Mouse (Mus musculus) left cerebral cortex, postnatal 14 days (tissue): ENCODE results near the gene Ogfod1. TPM values are rescaled to one million over a fixed set of nuclear protein-coding genes. Genes with fewer than 3 reads are reported as not detected.
"Not testable (repeated sequence)": the region's sequence is repeated elsewhere in the genome, so short reads cannot be mapped to it uniquely, and the experiment has no call there.

Experiments used
- DNase-seq, 2 experiments: peaks; one replicate each; pipeline ENCODE4 v3.0.0; 2021 to 2022; ENCODE audit warnings: low spot score in 2 of 2, mixed read lengths in 1 of 2
- intact Hi-C: fragments of 180-260 bp; cut with DNase I; formaldehyde crosslinking; loops from one replicate; pipeline ENCODE4 v1.15.1; 2025
- long read RNA-seq, 2 experiments: library from polyadenylated mRNA; stranded (forward); transcript quantifications; one replicate each; pipeline ENCODE4 v2.0.0; 2021
- total RNA-seq, 2 experiments: library from RNA; stranded (reverse); gene quantifications; 2 replicates each; pipeline ENCODE4 v1.2.3; 2021

The Ogfod1 gene
- 10 to 100 TPM; 61.8 to 62.8 TPM for total RNA-seq
- long read RNA-seq, experiment 1, full-length matches to known transcripts, result 10 of 26 reads
- long read RNA-seq, experiment 1, partial matches to known transcripts, result 6 of 26 reads
- long read RNA-seq, experiment 1, other reads (novel, unspliced or antisense), result 10 of 26 reads
- long read RNA-seq, experiment 2, full-length matches to known transcripts, result 7 of 25 reads
- long read RNA-seq, experiment 2, partial matches to known transcripts, result 11 of 25 reads
- long read RNA-seq, experiment 2, other reads (novel, unspliced or antisense), result 7 of 25 reads

DNA sequence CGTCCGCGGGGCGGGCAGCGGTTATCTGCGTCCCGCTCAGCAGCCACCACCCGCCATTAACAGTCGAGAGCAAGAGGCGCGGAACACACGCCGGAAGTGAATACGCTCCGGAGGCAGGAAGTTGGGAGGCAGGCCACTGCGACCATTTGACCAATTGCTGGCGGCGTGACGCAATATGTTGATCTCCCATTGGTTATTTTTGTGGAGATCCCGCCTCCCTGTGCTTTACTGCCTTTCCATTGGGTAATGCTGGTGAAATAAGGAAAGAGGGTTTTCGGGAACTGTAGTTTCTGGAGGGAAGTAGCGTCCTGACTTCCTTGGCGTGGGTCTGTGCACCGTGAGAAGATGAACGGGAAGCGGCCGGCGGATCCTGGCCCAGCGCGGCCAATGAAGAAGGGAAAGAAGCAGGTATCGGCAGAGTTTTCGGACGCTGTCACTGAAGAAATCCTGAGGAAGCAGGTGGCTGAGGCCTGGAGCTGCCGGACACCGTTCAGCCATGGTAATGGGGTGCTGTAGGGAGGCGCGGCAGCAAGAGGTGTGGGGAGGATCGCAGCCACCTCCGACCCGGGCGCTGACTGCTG, at the start of gene Ogfod1, which contains the start of gene Nudt21:
Gene Ogfod1, plus strand, starts transcription at position 255 of the 581 bp plus-strand sequence.
Gene Nudt21, minus strand, starts transcription at position 88 of the 581 bp plus-strand sequence.
- intact Hi-C loops, result no loop called here
- peak; percentile 98 to 99 for DNase-seq

DNA sequence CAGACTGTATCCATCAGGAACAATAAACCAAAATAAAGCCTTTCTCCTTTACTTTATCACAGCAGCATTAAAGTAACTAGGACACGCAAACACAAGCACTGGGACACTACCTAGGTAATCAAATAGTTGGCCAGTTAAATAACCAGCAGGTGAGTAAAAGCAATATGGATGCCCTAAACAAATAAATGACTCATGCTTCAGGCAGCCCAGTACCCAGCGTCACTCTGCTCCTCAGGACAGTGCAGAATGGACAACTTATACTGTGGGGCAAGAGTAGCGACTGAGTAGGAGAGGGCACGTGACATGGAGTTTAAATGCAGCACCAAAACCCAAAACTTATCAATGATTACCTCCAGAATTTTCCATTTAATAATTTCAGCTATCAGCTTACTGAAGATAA, 47.3 kb upstream of the Ogfod1 start:
- intact Hi-C loops, result no loop called here
- DNase-seq, result no peak

DNA sequence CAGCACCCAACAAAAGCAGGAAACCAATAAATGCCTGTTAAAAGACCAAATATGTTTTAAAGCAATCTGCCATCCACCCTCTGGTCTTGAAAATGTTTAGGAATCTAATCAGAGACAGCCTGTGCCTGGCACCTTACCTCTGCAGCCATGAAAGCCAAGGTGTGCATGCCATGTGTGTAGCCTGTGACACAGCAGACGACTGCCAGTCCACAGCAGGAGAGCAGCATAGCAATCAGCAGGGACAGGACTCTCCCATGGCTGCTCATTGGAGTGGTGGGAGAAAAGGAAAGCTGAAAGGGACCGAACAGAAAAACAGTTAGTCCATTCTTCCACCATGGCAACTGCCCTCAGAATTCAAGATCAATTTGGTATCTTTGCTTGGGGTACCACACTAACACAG, 38.0 kb upstream of the Ogfod1 start:
- intact Hi-C loops, result no loop called here
- DNase-seq, result no peak

DNA sequence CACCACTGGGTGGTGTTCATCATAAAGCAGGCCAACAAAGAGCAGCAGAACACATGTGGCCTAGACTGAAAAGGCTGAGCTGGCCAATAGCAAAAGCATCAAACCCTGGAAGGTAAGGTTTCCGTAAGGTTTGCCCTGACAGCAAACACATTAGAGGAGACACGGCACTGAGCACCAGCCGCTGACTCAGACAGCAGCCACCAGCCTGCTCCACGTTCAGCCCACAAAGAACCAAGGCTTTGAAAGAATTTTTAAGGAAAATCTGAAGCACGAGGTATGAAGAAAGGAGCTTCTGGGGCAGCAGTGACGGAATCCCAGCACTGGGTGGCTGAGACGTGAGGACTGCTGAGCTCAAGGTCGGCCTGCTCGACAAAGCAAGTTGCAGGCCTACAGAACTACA, 32.9 kb upstream of the Ogfod1 start:
- no peak for DNase-seq
- intact Hi-C loops, result no loop called here

DNA sequence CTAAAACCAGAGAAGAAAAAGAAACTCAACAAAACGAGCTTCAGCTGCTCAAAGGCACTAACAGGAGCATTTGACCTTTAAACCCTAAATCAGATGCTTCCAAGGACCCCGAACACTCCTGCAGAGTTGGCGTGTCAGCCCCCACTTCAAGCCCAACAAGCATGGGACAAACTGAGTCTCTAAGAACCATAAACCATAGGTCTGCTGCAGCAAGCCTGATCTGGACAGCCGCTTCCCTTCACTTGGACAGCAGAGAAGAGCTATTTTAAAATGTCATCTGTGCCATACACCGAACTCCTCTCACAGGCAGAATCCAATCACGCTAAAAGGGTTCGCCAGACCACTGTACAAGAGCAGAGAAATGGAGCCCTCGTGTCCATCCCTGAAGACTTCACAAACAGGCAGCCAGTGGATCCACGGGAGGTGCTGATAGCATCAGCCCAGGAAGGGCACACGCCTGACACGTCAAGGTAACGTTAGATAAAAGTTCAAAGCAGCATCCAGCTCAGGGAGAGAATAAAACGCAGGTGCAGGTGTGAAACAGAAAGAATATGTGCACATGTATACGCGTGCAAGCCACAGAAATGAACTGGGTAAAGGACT, 27.7 kb upstream of the Ogfod1 start:
- intact Hi-C loops, result no loop called here
- DNase-seq, result no peak

DNA sequence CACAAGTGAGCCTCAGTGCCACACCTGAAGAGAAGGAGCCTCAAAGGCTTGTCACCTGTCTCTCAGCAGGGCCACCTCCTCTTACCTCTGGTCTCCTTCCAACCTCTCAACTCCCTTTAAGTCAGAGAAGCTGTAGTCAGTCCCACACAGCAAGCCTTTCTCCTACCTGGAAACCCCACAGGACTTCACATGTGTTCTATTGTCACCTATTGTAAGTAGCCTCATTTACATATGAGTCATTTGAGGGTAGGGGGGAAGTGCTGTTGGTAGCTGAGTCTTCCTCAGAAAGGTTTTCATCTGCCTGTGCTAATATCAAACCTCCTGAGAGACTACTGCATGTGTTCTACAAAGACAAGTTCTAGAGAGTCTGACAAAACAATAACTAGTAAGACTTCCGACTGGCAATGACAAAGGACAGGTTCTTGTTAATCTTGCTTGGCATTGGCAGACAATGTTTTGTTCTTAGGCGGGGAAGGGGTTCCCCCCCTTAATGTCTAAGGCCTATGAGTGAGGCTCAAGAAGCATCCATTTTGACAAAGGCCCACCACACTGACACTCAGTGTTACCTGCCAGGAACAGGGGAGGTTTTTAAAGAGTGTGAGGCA, 26.8 kb upstream of the Ogfod1 start:
- intact Hi-C loops, result no loop called here
- DNase-seq, result no peak

DNA sequence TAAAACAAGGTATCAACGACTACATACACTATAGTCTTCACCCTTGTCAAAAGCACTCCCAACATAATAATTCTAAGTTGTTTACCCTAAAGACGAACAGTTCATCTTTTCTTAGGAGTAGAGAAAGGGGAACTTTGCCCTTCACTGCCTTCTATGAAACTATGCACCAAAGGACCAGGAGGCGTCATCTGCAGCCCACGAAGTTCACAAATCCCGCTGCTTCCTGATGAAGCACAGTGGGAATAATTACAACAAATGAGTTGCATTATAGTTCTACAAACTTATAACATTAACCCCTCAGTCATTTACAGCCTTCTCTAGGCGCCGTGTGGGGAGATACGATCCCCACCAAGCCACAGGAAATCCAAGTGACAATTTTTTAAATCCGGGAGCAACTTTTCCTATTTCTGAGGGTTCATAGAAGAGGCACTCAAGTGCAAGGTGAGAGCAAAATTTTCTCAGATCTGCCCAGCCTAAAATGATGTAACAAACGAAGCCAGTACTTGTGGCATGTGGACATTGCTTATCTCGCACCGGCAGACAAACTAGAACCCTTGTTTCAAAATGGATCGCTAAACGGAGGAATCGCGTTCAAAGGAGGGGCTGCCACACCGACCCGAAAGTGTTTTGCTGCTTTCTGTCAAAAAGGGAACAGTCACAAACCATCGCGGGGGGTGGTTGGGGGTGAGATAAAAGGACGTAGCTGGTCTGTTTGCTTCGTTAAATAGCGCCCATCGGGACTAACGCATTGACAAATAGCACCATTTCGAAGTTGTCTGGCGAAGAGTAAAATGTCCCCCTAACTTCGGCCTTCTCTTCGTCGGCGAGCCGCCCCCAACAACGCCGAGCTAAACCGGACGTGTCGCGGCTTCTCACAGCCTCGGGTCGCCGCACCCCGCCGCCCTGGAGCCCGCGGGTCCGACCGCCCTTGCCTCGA, 25.7 kb upstream of the Ogfod1 start:
- DNase-seq, result no peak
- intact Hi-C loops, result no loop called here

DNA sequence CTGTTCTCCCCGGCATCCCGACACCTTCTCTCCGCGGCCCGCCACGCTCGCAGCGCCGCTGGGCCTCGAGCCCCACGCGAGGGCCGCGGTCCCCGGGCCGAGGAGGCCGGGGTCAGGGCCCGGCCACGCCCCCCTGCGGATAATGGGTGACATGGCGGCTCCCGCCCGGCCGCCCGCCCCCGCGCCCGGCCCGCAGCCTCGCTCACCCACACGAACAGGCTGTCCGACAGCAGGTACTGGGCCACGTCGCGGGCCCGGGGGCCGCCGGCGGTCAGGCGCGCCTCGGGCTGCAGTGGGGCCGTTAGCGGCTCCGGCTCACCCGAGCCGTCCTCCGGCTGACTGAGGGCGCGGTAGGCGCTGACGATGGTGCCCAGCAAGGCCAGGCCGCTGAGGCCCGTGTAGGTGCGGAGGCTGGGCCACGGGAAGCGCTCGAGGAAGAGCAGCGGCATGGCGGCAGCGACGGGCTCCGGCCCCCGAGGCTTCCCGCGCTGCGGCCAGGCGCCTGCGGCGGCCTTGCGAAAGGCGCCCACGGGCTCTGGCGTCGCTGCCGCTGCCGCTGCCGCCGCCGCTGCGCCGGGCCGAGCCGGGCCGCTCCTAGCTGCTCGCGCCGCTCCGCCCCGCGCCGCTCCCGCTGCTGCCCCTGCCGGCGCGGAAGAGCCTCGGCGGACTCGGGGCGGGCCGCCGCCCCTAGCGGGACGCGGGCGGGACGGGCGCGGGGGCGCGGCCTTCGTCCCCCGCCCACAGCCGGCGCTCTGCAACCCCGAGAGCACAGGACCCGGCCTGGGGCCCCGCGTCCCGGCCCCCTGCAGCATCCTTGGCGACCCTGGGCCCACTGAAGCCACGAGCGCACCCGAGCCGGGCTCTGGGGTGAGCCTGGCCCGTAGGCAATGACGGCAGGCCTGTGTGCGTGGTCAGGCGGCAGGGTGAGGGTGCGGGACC, 24.7 kb upstream of the Ogfod1 start, which contains the start of gene Amfr:
Gene Amfr, minus strand, starts transcription at position 830 of the 939 bp plus-strand sequence.
- intact Hi-C loops, result no loop called here
- peak; percentile 34 to 45 for DNase-seq

DNA sequence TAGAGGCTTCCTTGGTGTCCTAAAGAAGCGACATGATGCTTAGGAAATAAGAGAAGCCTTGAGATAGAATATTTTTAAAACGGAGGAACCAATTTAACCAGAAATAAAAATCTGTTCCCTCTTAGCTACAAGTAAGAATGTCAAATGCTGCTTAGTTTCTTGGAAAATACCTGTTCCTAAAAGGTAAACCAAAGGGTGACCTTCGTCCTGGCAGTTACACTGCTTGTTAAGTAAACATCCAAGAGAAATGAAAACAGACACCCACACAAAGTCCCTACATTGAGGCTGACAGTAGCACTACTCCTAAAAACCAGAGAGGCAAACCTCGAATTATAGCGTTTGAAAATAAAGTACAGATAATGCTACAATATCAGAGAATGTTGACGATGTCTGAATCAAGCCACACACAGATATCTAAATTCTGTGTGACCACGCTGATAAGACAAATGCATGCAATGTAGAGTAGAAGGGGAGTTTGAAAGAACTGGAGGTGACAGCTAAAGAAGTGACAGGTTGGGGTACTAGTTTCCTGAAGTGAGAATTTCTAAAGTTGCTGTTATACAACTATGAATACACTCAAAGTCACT, 23.9 kb upstream of the Ogfod1 start:
- intact Hi-C loops, result no loop called here
- no peak for DNase-seq

DNA sequence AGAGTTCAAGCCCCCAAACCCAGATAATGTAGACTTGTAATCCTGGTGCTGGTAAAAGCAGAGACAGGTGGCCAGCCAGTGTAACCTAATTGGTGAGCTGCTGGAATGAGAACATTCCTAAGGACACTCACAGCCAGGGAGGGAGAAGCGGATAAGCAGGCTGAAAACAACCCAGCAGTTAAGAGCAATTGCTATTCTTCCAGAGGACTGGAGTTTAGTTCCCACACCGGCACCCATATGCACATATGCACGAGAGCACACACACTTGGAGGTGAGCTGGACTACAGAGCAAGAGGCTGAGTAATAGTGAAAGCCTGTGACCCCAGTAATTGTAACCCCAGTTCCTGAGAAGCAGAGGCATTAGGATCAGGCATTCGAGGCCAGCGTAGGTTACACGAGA, 13.1 kb upstream of the Ogfod1 start:
- intact Hi-C loops, result no loop called here
- no peak for DNase-seq

DNA sequence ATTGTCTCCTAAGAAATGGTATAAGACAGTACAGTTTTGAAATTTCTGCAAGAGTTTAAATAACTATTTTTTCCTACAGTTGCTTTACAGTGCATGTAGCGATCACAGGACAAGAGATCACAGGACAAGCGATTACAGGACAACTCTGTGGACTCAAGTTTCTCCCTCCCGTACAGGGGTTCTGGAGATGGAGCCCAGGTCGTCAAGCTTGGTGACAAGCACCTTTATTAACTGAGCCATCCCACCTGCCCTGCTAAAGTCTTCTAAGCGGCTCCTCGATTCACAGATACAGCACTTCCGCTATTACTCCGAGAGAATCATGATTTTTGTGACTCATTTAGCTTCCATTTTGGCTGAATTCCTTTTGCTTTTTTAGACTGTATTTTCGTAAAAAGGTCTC, 7.3 kb upstream of the Ogfod1 start:
- intact Hi-C loops, result no loop called here
- DNase-seq, result no peak

DNA sequence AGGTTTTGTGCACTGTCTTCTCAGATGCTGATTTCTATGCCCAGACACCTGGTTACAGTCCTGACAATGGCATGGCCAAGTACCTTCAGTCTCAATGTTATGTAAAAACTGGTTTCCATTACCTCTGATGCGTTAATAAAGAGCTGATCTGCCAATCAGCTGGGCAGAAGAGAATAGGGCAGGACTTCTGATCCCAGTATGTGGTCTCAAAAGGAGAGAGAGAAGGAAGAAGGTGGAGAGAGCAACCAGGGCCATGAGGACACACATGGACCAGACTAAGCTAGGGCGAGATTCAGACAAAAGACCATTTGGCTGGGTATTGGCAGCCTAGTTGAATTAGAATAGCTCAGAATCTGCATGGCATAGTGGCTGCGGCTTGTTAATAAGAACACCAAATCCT, 3.4 kb upstream of the Ogfod1 start:
- no peak for DNase-seq
- intact Hi-C loops, result no loop called here

DNA sequence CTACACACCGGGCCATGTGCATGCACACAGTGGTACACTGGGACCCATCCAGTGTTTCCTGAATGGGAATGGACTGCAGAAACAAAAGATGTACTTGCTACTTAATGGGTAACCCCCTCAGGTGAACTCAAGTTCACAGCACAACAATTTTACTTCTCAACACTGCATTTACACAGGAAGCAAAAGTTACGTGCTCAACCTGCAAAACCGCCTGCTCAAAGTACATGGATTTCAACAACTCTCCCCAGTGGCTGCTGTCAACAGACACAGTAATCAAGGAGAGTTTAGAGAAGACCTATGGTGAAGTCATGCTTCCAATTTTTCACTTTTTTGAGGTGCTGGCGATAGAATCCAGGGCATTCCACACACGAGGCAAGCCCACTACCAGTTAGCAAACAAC, 1.8 kb upstream of the Ogfod1 start:
- no peak for DNase-seq
- intact Hi-C loops, result no loop called here

DNA sequence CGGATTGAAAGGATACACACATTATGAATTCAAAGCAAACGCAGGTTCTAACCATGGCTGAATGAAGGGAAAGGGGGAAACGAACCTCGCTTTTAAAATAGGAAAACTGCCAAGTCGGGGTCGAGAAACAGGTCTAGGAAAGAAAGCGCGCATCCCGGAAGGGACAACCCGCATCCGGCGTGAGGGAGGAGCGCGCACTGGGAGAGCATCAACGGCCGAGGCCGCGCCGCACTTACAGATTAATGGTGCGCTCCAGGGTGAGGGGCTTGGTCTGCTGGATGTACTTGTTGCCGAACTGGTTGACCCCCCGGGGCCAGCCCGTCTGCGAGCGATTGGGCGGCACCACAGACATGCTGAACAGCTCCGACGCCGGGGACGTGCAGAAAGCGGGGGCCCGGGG, 457 bp upstream of the Ogfod1 start:
- intact Hi-C loops, result not testable (repeated sequence)
- DNase-seq, result peak; percentile 62 to 69

DNA sequence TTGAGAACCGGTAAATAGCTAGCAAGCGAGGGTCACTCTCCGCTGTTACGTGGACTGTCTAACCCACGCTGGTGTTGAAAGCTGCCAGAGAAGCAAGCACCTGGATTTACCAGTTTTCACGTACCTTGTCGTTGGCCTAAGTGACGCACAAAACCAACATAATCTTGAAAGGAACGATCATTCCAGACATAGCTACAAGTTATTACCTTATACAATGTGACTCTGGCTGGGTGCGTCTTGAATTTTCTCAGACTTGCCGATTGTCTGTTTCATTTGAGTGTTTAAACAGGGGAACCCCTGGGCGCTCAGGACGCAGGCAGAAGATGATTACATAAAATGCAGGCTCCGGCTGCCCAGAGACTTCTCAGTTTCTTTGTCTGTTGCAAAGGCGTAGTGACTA, 808 bp downstream of the Ogfod1 start:
- intact Hi-C loops, result no loop called here

DNA sequence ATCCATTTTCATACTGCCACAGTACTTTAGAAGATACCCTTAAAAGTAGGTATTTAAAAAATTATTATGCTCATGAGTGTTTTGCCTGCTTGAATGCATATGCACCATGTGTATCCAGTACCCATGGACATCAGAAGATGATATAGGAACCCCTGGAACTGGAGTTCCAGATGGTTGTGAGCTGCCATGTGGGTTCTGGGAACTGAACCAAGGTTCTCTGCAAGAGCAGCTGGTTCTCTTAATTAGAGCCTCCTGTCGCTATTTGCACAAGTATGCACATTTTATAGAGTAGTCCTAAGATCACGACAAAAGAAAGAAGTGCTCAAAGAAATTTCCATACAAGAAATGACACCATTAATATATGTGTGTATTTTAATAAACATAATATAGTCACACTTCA, 10.8 kb downstream of the Ogfod1 start:
- DNase-seq, result no peak
- intact Hi-C loops, result no loop called here

More for the DNA sequence above, 808 bp downstream of the Ogfod1 start:
- DNase-seq, result no peak

DNA sequence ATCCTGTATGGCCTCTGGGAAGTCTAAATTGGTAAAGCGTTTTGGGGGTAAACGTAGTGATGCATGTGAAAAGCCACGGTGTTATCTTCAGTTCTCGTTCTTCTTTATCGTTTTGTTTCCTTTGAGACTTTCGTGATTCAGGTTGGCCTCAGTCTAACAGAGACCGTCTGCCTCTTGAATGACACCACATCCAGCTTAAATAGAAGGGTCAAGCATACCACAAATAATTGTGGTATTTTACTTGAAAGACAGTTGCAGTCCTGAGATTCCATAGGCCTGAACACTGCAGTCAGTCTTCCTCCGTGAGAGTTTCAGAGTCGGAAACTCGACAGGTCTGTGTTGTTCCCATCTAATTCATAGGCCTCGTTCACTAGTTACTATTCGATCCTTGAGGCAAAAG, 15.7 kb downstream of the Ogfod1 start:
- DNase-seq, result no peak
- intact Hi-C loops, result no loop called here
